Mouse (Mus musculus) 416B (cell line): ENCODE measurements at regions not wholly inside any gene's neighbourhood (a gene's known extent, or its start where the extent isn't known, plus 50 kb on each side); places are given as distances from the start of the nearest gene placed in this dataset.

ENCODE experiments used
- DNase-seq: peaks from one replicate; pipeline ENCODE4 v3.0.0; 2011; ENCODE audit warnings: low read depth

- DNase-seq, result peak; percentile 30
These were observed 56.6 kb downstream of the Olig3 start for GRCm38 (mm10) chr10:19412926-19413325.

GRCm38 (mm10) chr10:19413935-19414334 is 57.6 kb downstream of the Olig3 start:
- DNase-seq, result no peak

GRCm38 (mm10) chr10:19414834-19415233 is 58.5 kb downstream of the Olig3 start:
- no peak for DNase-seq

GRCm38 (mm10) chr10:19424030-19424429 is 67.7 kb downstream of the Olig3 start:
- DNase-seq, result no peak

- DNase-seq, result no peak
These were observed 68.6 kb downstream of the Olig3 start for GRCm38 (mm10) chr10:19424961-19425360.

GRCm38 (mm10) chr10:19426835-19427234 is 70.5 kb downstream of the Olig3 start:
- DNase-seq, result no peak

- no peak for DNase-seq
These were observed 76.2 kb downstream of the Olig3 start for GRCm38 (mm10) chr10:19432515-19432914.

GRCm38 (mm10) chr10:19434661-19435060 is 78.3 kb downstream of the Olig3 start:
- no peak for DNase-seq

- DNase-seq, result no peak
These were observed 85.5 kb downstream of the Olig3 start for GRCm38 (mm10) chr10:19441807-19442206.

- no peak for DNase-seq
These were observed 87.2 kb downstream of the Olig3 start for GRCm38 (mm10) chr10:19443516-19443915.

GRCm38 (mm10) chr10:19448838-19449559 is 92.7 kb downstream of the Olig3 start:
- no peak for DNase-seq

- DNase-seq, result no peak
These were observed 102.7 kb downstream of the Olig3 start for GRCm38 (mm10) chr10:19459053-19459452.

- DNase-seq, result no peak
These were observed 103.4 kb downstream of the Olig3 start for GRCm38 (mm10) chr10:19459709-19460108.

GRCm38 (mm10) chr10:19460164-19460563 is 103.8 kb downstream of the Olig3 start:
- no peak for DNase-seq

GRCm38 (mm10) chr10:19463800-19464199 is 107.5 kb downstream of the Olig3 start:
- no peak for DNase-seq

GRCm38 (mm10) chr10:19464504-19464903 is 108.2 kb downstream of the Olig3 start:
- DNase-seq, result no peak

GRCm38 (mm10) chr10:19471349-19472040 is 115.2 kb downstream of the Olig3 start:
- DNase-seq, result no peak

GRCm38 (mm10) chr10:19472066-19472465 is 115.7 kb downstream of the Olig3 start:
- no peak for DNase-seq

- DNase-seq, result no peak
These were observed 116.7 kb downstream of the Olig3 start for GRCm38 (mm10) chr10:19472949-19473535.

- DNase-seq, result no peak
These were observed 106.1 kb upstream of the Ifngr1 start for GRCm38 (mm10) chr10:19485537-19486135.

GRCm38 (mm10) chr10:19490500-19490899 is 101.2 kb upstream of the Ifngr1 start:
- DNase-seq, result no peak

- peak; percentile 70 for DNase-seq
These were observed 100.0 kb upstream of the Ifngr1 start for GRCm38 (mm10) chr10:19491513-19492380.
